Mouse (Mus musculus): ENCODE results near the gene Tmem211. TPM values are rescaled to one million over a fixed set of nuclear protein-coding genes. Genes with fewer than 3 reads are reported as not detected.

Gene Tmem211
- polyA plus RNA-seq (2012; ENCODE audit: insufficient read depth, insufficient read length, missing spikeins): not detected in 2 replicates

DNA sequence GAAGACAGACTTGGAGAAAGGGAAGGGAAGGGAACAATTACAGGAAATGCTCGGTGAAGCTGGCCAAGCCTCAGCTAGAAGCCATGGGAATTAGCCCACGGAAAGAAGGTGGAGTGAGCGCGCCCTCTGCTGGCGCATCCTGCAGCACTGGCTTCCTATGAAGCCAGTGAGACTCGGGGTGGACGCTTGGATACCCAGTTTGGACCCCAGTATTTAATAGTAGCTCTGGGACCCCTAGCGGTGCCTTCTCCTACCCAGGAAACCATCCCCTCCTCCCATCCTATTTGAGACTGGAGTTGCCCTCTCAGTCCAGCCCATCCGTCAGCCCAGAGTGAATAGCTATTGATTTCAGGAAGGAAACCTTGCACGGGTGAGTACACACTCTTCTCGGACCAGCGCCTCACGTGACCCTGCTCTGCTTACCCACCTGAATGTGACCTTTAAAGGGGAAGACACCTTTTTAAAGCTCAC is at the start of gene Tmem211:
TSS of gene Tmem211 (plus strand) at position 278 of the 471 bp plus-strand sequence.
- Histone ChIP-seq H3K4me1 (ENCODE audit: control insufficient read depth, insufficient read depth, insufficient read length, low read length) (peaks cover 14% of the 10 kb centered on the region), H3K27ac (replicated peaks; ENCODE audit: low read depth, low read length) (peak within 1 kb of the TSS; percentile 33; the same call in 1 of the 2 replicates), H3K4me3 (ENCODE audit: insufficient read depth, low read depth, low read length) (peak within 1 kb of the TSS; percentile 36)

DNA sequence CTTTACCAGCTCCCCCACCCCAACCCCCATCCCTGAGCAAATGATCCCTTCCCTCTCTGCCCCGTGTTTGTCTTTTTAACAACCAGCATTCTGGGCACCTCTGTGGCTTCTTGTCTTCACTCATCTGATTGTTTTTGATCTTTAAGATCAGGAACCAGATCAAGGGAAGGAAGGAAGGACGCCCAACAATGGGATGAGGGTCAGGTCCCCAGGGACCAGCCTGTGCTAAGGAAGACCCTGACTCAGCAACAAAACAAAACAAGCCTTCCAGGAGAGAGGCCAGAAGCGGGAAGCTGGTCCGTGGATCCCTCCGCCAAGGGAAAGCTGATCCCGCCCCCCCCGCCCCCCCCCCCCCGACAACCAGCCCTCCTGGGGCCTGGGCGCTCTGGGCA is 47.3 kb upstream of the Tmem211 start:
- no peak overlapping the region for H3K4me3 ChIP-seq (ENCODE audit: insufficient read depth, low read depth, low read length)
- H3K4me1 ChIP-seq (ENCODE audit: control insufficient read depth, insufficient read depth, insufficient read length, low read length): peaks cover 6% of the 10 kb centered on the region
- peak overlapping the region; percentile 32; the same call in 1 of the 2 replicates for H3K27ac ChIP-seq (replicated peaks; ENCODE audit: low read depth, low read length)

DNA sequence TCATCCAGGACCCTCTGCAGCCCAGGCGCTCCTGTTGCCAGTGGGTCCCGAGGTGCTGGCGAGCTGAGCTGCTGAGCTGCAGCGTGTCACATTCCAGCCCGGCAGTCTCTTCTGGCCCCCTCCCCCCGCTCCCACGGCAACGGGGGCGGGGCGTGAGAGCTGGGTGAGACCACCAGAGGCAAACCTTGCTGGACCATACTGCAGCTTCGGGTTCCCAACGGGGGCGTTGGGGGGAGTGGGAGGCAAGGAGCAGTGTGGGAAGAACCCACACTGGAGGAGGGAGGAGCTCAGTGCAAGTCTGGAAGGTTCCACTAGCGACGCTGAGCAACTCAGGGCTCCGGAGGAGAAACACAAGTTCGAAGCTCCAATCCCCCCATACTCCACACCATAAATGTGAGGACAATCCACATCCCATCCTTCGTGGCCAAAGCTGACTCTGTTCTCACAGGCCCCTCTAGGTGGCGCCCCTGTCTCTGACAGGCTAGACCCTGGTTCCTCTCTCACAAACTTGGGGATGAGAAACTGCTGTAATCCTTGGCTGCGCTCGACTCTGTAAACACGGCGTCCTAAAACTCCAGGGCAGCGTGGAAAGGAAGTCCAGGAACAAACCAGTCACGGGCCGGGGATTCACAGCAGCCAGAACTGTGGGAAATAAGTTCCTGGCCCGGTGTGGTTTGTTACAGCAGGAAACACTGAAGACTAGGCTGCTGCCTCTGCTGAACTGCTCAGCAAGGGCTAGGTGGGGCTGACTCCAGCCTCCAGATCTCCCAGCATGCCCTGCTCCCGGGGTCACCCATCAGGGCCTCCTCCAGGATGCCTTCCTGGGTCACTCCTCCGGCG is 46.6 kb upstream of the Tmem211 start:
- H3K4me1 ChIP-seq (ENCODE audit: control insufficient read depth, insufficient read depth, insufficient read length, low read length): peaks cover 6% of the 10 kb centered on the region
- H3K27ac ChIP-seq (replicated peaks; ENCODE audit: low read depth, low read length): peak overlapping the region; percentile 76
- peak overlapping the region; percentile 43 for H3K4me3 ChIP-seq (ENCODE audit: insufficient read depth, low read depth, low read length)

DNA sequence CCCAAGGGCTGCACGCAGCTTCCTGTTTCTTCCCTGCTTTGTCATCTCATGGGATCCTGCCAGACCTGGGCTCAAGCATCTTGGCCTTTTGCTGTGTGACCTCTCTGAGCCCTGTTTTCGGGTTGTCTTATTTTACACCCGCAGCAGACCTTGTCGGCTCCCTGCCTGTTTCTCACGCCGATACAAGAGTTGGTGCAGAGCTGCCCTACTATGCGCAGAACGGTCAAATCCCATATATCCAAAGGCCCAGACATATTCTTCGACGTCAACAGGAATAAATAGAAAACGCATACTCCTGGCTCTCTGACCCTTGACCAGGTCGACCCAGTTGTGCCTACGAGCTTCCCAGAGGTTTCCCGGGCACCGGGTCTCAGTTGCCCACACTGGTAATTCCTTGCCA is 46.0 kb upstream of the Tmem211 start:
- peak overlapping the region; percentile 76 for H3K27ac ChIP-seq (replicated peaks; ENCODE audit: low read depth, low read length)
- H3K4me1 ChIP-seq (ENCODE audit: control insufficient read depth, insufficient read depth, insufficient read length, low read length): peaks cover 6% of the 10 kb centered on the region
- H3K4me3 ChIP-seq (ENCODE audit: insufficient read depth, low read depth, low read length): peak overlapping the region; percentile 43

DNA sequence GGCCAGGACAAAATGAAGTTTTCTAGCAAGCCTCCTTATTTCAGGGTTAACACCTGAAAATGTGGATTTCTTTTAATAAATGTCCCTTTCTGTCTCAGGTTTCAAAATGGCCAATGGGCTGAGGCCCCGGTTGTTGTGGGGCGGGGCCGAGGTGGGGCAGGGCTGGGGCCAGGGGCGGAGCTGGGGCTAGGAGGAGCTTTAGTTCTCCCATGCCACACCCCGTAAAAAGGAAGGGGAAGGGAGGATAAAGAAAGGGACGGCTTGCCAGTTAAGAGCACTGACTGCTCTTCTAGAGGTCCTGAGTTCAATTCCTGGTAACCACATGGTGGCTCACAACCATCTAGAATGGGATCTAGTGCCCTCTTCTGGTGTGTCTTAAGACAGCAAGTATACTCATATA is 45.3 kb upstream of the Tmem211 start:
- Histone ChIP-seq H3K27ac (replicated peaks; ENCODE audit: low read depth, low read length) (peak overlapping the region; percentile 76), H3K4me1 (ENCODE audit: control insufficient read depth, insufficient read depth, insufficient read length, low read length) (peaks cover 6% of the 10 kb centered on the region), H3K4me3 (ENCODE audit: insufficient read depth, low read depth, low read length) (no peak overlapping the region)

DNA sequence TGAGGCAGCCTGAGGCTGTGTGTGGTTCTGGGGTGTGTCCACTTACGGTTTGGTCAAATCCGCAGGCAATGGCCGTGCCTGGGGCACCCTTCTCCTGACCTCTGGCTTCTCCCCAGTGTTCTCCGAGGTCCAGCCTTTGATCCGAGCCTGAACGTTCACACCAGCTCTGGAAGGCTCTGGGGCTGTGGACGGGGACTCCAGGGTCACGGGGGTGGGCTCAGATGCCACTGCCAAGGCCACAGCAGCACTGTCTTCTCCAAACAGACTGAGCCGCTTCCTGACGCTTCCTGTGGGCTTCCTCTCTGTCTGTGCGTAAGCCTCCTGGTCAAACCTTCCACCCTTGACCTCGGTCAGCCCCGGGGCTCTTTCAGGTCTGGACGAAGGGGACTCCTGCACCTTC is 36.2 kb upstream of the Tmem211 start:
- 0 out of 2 replicates have a peak overlapping the region, but pooled peaks have one; percentile 13 for H3K27ac ChIP-seq (replicated peaks; ENCODE audit: low read depth, low read length)
- no peak overlapping the region for H3K4me3 ChIP-seq (ENCODE audit: insufficient read depth, low read depth, low read length)
- peaks cover 15% of the 10 kb centered on the region for H3K4me1 ChIP-seq (ENCODE audit: control insufficient read depth, insufficient read depth, insufficient read length, low read length)

DNA sequence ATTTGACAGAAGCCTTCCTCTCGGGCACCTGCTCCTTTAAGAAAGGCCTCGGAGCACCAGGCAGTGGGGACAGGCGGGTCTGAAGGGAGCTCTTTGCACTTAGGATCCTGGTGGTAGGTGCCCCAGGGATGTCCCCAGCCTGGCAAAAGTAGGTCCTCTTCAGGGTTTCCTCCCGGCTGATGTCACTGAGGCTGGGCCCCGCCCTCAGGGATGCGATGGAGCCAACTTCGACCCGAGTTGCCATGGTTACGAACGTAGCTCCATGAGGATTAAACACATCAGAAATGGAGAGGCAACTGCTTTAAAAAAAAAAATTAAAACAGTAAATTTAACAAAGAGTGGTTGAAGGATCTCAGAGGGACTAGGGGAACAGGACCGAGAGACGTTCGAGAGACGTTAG is 34.8 kb upstream of the Tmem211 start:
- Histone ChIP-seq H3K27ac (replicated peaks; ENCODE audit: low read depth, low read length) (no peak overlapping the region), H3K4me1 (ENCODE audit: control insufficient read depth, insufficient read depth, insufficient read length, low read length) (peaks cover 29% of the 10 kb centered on the region), H3K4me3 (ENCODE audit: insufficient read depth, low read depth, low read length) (no peak overlapping the region)

DNA sequence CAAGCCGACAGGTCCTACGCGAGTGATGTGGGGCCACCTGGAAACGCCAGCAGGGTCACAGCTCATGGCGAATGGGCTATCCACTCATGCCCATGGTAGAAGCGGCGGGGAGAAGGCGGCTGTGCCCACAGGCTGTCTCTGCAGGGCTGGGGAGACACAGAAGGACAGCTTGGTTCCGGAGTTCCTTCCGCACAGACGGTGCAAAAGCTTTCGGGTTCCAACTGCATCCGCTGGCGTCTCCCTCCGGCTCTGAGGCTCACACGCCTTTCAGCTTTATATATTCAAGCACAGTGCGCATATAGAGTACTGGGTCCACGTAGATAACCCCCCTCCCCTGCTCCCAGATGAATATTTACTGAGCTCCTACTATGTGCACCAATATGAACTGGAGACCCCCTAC is 32.9 kb upstream of the Tmem211 start:
- Histone ChIP-seq H3K4me1 (ENCODE audit: control insufficient read depth, insufficient read depth, insufficient read length, low read length) (peaks cover 41% of the 10 kb centered on the region), H3K27ac (replicated peaks; ENCODE audit: low read depth, low read length) (no peak overlapping the region), H3K4me3 (ENCODE audit: insufficient read depth, low read depth, low read length) (no peak overlapping the region)

DNA sequence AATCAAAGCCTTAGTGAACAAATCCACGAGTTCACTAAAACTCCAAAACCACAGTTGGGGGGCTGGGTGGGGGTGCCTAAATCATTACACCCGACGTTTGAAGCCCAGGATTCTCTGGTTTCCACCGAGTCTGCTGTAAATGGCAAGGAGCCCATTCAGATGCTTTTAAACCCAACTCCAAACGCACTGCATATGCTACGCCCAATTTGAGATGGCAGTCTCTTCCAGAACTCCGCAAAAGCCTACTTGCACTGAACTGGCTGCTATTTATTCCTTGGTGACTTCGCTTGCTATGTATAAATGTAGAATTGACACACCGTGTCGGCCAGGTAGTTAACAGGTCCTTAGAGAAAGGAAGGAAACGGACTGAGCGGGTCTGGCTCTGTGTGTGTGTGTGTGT is 31.3 kb upstream of the Tmem211 start:
- Histone ChIP-seq H3K4me1 (ENCODE audit: control insufficient read depth, insufficient read depth, insufficient read length, low read length) (peaks cover 53% of the 10 kb centered on the region), H3K4me3 (ENCODE audit: insufficient read depth, low read depth, low read length) (no peak overlapping the region), H3K27ac (replicated peaks; ENCODE audit: low read depth, low read length) (peak overlapping the region; percentile 92)

DNA sequence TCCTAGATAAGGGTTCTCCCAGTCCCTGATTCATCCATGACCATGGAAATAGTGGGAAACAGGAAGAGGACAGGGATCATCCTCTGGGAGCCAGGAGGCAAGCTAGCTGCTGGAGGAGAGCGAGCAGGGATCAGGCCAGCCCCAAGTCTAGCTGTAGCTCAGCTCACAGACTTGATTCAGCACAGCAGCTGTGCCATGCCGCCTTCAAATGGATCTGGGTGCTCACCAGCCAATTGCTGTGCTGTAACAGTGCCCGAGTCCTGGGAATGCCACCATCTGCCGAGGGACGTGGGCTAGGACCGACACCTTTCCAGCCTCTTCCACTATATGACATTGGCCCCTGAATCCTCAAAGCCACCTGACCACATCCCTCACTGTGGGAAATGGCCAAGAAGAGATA is 30.8 kb upstream of the Tmem211 start:
- Histone ChIP-seq H3K4me3 (ENCODE audit: insufficient read depth, low read depth, low read length) (no peak overlapping the region), H3K4me1 (ENCODE audit: control insufficient read depth, insufficient read depth, insufficient read length, low read length) (peaks cover 49% of the 10 kb centered on the region), H3K27ac (replicated peaks; ENCODE audit: low read depth, low read length) (peak overlapping the region; percentile 92)

DNA sequence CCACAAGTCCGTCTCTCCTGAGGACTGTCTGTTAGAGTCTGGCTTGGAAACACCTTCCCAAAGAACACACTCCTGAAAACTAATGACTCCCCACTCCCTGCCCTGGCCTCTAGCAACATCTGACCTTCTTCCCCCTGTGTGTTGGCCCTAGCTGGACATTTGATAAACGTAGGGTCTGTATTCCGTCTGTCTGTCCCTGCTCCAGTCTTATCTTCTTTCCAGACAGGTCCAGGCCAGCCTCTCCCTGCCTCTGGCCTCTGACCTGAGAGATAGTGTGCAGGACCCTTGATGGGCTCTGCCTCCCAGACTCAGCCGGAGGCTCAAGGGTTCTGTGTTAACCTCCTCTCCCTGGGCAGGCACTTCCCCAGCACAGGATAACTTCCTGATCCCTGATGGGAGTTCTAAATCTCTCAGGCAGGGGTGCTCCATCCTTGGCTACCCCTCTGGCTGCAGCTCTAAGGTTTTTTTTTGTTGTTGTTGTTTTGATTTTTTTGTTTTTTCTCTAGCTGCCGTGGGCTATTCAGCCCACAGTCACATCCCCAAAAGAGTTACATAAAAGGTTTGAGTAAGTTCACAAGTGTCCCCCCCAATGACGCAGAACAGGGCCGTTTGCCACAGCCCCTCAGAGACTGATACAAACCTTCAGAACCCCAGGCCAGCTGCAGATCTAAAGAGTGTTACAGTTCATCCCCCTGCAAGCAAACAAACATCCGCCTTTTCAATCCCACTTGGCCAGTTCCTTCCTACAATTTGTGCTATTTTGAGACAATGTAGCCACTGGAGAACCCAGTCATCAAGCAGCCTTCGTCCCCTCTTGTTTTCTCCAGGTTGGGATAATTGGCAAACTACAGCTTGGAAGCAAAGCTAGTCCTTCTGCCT is 29.6 kb upstream of the Tmem211 start:
- peaks cover 44% of the 10 kb centered on the region for H3K4me1 ChIP-seq (ENCODE audit: control insufficient read depth, insufficient read depth, insufficient read length, low read length)
- no peak overlapping the region for H3K4me3 ChIP-seq (ENCODE audit: insufficient read depth, low read depth, low read length)
- peak overlapping the region; percentile 92 for H3K27ac ChIP-seq (replicated peaks; ENCODE audit: low read depth, low read length)

DNA sequence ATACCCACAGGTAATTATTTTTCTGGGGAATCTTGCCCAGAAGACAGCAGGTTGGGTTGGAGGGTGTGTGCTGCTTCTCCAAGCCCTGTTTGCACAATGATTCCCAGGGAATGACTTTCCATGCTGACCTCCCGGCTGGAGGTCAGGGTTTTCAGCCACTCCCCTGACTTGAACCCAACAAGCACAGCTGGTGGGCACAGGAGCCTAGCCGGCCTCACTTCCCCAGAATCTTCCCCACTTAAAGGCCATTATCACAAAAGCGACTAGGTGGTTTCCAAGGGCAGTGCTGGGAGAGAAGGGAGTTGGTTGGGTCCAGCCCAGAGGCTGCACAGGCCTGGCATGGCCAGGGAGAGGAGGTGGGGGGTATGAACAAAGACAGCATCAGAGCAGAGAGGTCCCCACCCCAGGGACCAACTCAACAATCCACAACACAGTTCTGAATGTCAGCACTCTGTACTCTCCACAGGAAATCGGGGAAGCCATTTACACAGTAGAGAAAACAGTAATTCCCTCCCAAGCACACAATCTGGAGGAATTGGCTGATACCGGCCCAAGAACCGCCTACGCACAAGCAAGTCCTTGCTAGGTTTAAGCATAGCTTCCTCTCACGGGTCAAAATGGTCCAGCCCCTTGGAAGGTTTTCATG is 27.5 kb upstream of the Tmem211 start:
- Histone ChIP-seq H3K27ac (replicated peaks; ENCODE audit: low read depth, low read length) (peak overlapping the region; percentile 89), H3K4me3 (ENCODE audit: insufficient read depth, low read depth, low read length) (no peak overlapping the region), H3K4me1 (ENCODE audit: control insufficient read depth, insufficient read depth, insufficient read length, low read length) (peaks cover 46% of the 10 kb centered on the region)

DNA sequence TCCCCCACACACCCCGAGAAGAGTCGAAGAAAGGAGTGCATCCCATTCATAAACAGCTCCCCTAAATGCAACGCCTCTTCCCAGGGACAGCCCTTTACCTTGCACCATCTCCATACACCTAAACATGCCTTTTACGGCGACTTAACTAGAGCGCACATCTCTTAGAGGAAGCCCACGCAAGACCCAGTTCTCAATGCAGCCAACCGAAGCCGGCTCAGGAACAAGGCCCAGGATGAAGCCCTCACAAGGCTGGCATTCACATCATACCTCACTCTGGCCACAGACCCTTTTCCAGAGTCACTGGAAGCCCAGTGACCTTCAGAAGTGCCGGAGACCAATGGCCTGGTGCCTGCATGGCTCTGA is 27.0 kb upstream of the Tmem211 start:
- H3K4me1 ChIP-seq (ENCODE audit: control insufficient read depth, insufficient read depth, insufficient read length, low read length): peaks cover 48% of the 10 kb centered on the region
- H3K27ac ChIP-seq (replicated peaks; ENCODE audit: low read depth, low read length): peak overlapping the region; percentile 89
- no peak overlapping the region for H3K4me3 ChIP-seq (ENCODE audit: insufficient read depth, low read depth, low read length)

DNA sequence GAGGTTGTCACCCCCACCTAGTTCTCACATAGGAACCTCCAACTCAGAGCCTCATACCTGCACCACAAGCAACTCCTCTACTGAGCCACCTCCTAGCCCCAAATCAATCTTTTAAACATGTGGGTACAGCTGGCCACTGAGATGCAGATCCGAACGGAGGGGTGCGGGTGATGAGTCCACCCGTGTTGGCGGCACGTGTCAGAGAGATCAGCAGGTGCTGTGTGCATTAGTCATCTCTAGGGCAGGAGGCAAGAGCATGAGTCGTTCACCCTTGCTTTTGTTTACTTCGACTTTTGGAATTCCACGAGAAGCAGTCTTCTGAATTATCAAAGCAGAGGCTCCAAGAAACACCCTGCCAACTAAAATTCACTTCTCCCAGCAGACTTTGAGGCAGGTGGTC is 22.5 kb upstream of the Tmem211 start:
- Histone ChIP-seq H3K4me1 (ENCODE audit: control insufficient read depth, insufficient read depth, insufficient read length, low read length) (peaks cover 41% of the 10 kb centered on the region), H3K27ac (replicated peaks; ENCODE audit: low read depth, low read length) (peak overlapping the region; percentile 10), H3K4me3 (ENCODE audit: insufficient read depth, low read depth, low read length) (no peak overlapping the region)
